Mouse (Mus musculus): ENCODE data around the gene Tfip11. TPM values are rescaled to one million over a fixed set of nuclear protein-coding genes. Genes with fewer than 3 reads are reported as not detected.
A peak's percentile ranks its signal among the peaks of the same experiment; 100 is the strongest.

The Tfip11 gene
- 39.4 and 42.3 TPM in 2 replicates for polyA plus RNA-seq (2012; rRNA removed)

DNA sequence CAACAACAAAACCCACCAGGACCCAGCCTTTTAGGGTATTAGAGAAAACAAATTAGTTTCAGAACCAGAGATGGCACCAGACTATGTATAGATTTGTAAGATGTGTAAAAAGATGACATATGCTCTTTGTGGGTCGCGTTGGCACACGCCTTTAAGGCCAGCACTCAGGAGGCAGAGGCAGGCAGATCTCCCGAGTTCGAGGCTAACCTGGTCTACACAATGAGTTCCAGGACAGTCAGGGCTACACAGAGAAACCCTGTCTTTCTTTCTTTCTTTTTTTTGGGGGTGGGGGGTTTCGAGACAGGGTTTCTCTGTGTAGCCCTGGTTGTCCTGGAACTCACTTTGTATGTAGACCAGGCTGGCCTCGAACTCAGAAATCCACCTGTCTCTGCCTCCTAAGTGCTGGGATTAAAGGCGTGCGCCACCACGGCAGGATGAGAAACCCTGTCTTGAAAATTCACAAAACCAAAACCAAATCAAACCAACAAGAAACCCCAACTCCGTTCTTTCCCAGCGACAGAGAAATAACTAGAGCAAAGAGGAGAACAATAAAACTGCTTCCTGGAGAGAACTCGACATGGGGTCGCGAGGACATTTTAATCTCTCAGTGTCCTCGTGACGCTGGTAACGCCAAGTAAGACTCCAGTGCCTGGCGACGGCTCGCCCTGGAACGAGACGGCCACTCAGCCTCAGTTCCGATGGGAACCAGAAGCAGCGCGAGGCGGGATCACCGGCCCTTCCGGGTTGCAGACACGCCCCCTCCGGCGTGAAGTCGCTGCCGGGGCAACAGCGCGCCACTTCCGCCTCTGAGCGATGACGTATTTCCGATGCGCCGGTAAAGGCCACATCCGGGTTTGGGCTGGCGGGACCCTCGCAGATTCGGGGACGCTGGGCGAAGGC lies at the start of gene Tfip11:
Tfip11 (plus strand) TSS at position 813 of the 900 bp plus-strand sequence.
- H3K4me1 ChIP-seq (ENCODE audit: control insufficient read depth, insufficient read depth, low read length), result peaks cover 9% of the 10 kb centered on the region
- no peak for TF ChIP-seq CTCF (IDR thresholded peaks at IDR 0.05; ENCODE audit: extremely low read depth, insufficient read depth, low read length)
- TF ChIP-seq POLR2A (IDR thresholded peaks at IDR 0.05; ENCODE audit: extremely low read depth, insufficient read depth, low read length), result peak; percentile 82
- H3K4me3 ChIP-seq (ENCODE audit: insufficient read depth, low read length), result peak within 1 kb of the TSS; percentile 50
- H3K27ac ChIP-seq (ENCODE audit: insufficient read depth, low read length), result peak within 1 kb of the TSS; percentile 26; the same call in 1 of the 2 replicates

DNA sequence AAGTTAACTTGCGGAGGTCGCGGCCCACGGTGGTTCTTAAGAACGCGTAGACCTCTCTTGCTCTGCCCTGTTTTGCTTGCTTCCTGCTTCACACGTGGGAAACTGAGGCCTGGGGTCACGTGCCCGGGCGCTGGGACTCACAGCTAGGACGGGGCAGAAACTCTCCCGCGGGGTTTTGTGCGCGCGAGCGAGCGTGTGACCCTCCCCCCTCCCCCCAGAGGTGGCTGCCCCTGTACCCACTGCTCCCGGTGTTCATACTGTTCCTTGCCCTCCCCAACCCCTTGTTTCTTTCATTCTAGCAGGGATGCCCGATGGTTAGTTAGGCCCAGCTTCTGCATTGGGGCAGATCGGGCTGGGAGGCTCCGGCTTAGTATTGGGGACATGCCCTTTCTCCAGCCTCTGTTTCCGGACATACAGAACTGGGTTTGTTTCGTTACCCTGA lies 49.2 kb upstream of the Tfip11 start:
- Histone ChIP-seq H3K4me3 (ENCODE audit: insufficient read depth, low read length) (peak overlapping the region; percentile 61), H3K4me1 (ENCODE audit: control insufficient read depth, insufficient read depth, low read length) (peaks cover 6% of the 10 kb centered on the region)
- TF ChIP-seq CTCF (IDR thresholded peaks at IDR 0.05; ENCODE audit: extremely low read depth, insufficient read depth, low read length), result no peak
- TF ChIP-seq POLR2A (IDR thresholded peaks at IDR 0.05; ENCODE audit: extremely low read depth, insufficient read depth, low read length), result no peak

DNA sequence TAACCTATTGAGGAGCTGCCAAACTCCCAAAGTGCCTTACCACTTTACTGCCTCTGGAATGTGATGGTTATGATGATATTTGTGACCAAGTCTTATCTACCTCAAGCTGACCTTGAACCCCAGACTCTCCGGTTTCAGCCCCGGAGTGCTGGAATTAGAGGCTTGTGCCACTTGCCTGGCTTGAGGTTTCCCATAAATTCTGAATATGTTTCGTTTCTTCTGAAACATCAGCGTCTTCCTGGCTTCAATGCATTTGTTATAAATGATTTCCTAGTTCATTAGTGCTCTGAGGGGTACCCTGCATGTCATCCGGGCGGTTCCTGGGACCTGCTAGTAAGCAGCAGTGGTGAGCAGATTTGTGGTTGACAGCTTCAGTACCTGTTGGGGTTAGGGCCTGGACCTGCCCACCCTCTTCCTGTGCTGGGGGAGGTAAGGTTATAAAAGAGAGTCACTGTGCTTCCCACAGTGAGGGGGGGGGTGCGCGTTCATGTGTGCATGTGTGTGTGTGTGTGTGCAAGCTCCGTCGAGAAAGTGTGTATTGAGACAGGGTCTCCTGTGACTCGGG lies 48.2 kb upstream of the Tfip11 start:
- Histone ChIP-seq H3K4me3 (ENCODE audit: insufficient read depth, low read length) (peak overlapping the region; percentile 61; the same call in 1 of the 2 replicates), H3K4me1 (ENCODE audit: control insufficient read depth, insufficient read depth, low read length) (peaks cover 6% of the 10 kb centered on the region), H3K27ac (ENCODE audit: insufficient read depth, low read length) (no peak overlapping the region)
- TF ChIP-seq CTCF (IDR thresholded peaks at IDR 0.05; ENCODE audit: extremely low read depth, insufficient read depth, low read length), result no peak
- TF ChIP-seq POLR2A (IDR thresholded peaks at IDR 0.05; ENCODE audit: extremely low read depth, insufficient read depth, low read length), result no peak

More for the DNA sequence above, 49.2 kb upstream of the Tfip11 start:
- H3K27ac ChIP-seq (ENCODE audit: insufficient read depth, low read length), result peak overlapping the region; percentile 61

DNA sequence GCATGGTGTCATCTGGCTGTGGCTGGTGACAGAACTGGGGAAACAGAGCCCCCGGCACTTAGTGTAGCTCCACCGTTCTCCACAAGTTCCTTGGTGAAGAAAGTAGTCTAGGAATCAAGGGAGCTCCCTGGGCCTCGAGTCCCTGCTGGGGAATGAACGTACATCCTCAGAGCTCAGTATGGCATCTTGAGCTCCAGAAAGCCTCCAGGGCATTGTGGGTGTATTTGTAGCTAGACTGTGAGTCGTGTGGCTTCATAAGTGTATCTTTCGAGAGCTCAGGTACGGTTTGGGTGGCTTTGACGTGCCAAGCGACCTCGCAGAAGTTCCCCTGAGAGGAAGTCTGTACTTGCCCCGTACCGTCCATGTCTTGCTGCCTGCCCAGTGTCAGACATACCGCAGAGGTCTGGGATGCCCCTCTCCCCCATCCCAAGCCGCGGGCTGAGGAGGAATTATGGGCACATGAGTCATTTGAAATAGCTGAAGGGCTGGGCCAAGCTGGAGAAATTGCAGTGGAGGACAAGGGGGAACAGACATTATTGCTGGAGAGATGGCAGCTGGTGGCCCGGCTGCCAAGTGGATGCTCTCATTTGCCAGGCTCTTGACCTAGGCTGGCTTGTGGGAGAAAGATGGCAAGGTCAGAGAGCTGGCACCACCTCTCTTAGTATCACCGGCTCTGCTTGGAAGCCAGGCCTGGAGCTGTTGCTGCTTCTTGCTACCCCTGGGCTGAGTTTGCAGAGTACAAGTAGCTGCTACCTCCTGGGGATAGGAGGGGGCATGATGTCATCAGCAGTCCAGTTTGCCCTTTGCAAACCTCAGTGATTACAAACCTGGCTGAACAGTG lies 46.8 kb upstream of the Tfip11 start:
- no peak overlapping the region for H3K4me3 ChIP-seq (ENCODE audit: insufficient read depth, low read length)
- no peak overlapping the region for H3K27ac ChIP-seq (ENCODE audit: insufficient read depth, low read length)
- peaks cover 6% of the 10 kb centered on the region for H3K4me1 ChIP-seq (ENCODE audit: control insufficient read depth, insufficient read depth, low read length)
- TF ChIP-seq CTCF (IDR thresholded peaks at IDR 0.05; ENCODE audit: extremely low read depth, insufficient read depth, low read length), result no peak
- no peak for TF ChIP-seq POLR2A (IDR thresholded peaks at IDR 0.05; ENCODE audit: extremely low read depth, insufficient read depth, low read length)

DNA sequence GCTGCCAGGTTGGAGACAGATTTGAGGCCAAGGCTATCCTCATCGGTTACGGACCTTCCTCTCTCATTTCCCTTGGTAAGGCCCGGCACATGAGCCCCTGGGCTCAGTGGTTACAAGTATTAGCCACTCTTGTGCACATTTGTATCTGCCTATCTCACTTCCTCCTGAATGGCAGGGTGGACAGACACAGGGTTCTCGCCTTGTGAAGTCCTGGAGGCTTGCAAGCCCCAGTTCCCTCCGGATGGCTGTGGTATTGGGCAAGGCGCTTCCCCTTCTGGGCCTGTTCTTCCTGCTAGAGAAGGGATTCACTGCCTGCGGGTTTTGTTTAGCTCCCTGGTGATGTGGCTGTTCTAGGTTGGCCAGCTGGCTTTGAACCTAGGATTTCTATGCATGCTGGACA lies 46.0 kb upstream of the Tfip11 start:
- Histone ChIP-seq H3K4me3 (ENCODE audit: insufficient read depth, low read length) (no peak overlapping the region), H3K27ac (ENCODE audit: insufficient read depth, low read length) (no peak overlapping the region; the same call in 1 of the 2 replicates), H3K4me1 (ENCODE audit: control insufficient read depth, insufficient read depth, low read length) (peaks cover 6% of the 10 kb centered on the region)
- TF ChIP-seq POLR2A (IDR thresholded peaks at IDR 0.05; ENCODE audit: extremely low read depth, insufficient read depth, low read length), result no peak
- TF ChIP-seq CTCF (IDR thresholded peaks at IDR 0.05; ENCODE audit: extremely low read depth, insufficient read depth, low read length), result no peak

DNA sequence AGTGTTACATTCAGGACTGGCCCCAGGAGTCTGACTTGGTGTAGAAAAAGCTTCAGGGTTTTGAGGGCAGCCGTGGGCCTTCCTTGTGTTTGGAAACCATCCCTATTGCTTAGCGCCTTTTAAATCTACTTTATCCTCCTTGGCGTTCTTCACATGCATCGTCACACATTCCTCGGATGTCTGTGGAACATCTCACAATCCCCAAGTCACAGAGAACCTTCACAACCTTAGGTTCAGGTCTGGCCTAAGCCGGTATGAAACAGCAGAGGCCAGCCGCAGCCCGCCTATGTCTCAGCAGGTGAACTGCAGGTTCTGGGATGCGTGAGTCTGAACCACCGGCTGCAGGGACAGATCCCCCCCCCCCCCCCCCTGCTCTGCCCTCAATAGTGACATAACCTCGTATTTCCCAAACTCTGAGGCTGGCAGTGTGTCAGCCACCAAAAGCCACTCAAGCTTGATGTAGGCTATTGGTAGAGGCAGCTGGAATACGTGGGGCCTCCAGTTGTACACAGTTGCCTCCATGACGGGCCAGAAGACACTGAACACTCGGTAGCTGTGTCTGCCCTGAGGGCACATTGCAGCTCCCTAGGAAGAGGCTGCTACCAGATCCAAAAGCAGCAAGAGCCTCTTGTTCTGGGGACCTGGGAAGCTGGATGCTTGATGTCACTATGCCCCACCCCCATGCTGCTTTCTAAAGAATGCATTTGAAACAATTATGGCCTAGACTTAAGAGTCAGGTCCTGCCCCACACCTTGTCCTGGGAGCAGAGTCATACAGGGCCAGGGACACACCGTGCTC lies 45.1 kb upstream of the Tfip11 start:
- no peak for TF ChIP-seq POLR2A (IDR thresholded peaks at IDR 0.05; ENCODE audit: extremely low read depth, insufficient read depth, low read length)
- Histone ChIP-seq H3K27ac (ENCODE audit: insufficient read depth, low read length) (no peak overlapping the region), H3K4me1 (ENCODE audit: control insufficient read depth, insufficient read depth, low read length) (peaks cover 9% of the 10 kb centered on the region), H3K4me3 (ENCODE audit: insufficient read depth, low read length) (no peak overlapping the region)

- Histone ChIP-seq H3K27ac (ENCODE audit: insufficient read depth, low read length) (no peak overlapping the region), H3K4me1 (ENCODE audit: control insufficient read depth, insufficient read depth, low read length) (peaks cover 9% of the 10 kb centered on the region), H3K4me3 (ENCODE audit: insufficient read depth, low read length) (no peak overlapping the region)
- TF ChIP-seq POLR2A (IDR thresholded peaks at IDR 0.05; ENCODE audit: extremely low read depth, insufficient read depth, low read length) (no peak), CTCF (IDR thresholded peaks at IDR 0.05; ENCODE audit: extremely low read depth, insufficient read depth, low read length) (no peak)
Observed at GRCm38 (mm10) chr5:112281676-112282075, 44.5 kb upstream of the Tfip11 start.

DNA sequence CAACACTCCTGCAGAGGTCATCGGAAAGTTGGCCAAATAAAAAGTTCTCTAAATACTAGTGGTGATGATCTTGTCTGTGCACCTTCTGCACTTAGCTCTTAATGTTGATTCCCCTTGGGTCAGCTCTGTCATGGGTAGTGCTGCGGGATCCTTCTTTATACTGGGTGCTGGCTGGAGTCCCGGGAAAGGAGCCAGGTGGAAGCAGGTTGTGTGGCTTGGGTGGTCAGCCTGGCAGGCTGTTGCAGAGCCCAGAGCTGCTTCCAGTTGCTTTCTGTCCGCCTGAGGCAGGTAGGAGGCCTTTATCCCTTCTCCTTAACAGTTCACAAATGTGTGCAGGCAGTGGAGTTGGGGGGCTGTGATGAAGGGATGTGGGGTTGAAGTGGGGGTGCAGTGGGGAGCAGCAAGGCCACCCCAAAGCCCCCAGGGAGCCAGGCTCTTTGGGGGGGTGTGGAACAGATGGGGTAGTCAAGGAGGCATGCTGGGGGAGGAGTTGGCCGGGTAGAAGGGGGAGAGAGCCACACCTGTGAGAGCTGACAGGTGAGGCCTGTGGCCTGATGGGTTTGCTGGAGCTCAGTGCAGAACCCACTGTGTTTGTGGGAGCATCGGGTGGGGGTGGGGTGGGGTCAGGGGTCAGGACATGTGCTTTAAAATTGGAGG lies 43.9 kb upstream of the Tfip11 start:
- H3K27ac ChIP-seq (ENCODE audit: insufficient read depth, low read length), result no peak overlapping the region
- no peak for TF ChIP-seq POLR2A (IDR thresholded peaks at IDR 0.05; ENCODE audit: extremely low read depth, insufficient read depth, low read length)
- TF ChIP-seq CTCF (IDR thresholded peaks at IDR 0.05; ENCODE audit: extremely low read depth, insufficient read depth, low read length), result no peak
- H3K4me1 ChIP-seq (ENCODE audit: control insufficient read depth, insufficient read depth, low read length), result peaks cover 9% of the 10 kb centered on the region
- H3K4me3 ChIP-seq (ENCODE audit: insufficient read depth, low read length), result no peak overlapping the region

Measured in cortical plate, adult 2 months (tissue).